Mouse (Mus musculus) layer of hippocampus, adult 18-20 months (tissue): ENCODE measurements at regions not wholly inside any gene's neighbourhood (a gene's known extent, or its start where the extent isn't known, plus 50 kb on each side); places are given as distances from the start of the nearest gene placed in this dataset.

Experiments used
- DNase-seq, 2 experiments: peaks; one replicate each; pipeline ENCODE4 v3.0.0; 2022; ENCODE audit warnings: low spot score in 2 of 2

DNA sequence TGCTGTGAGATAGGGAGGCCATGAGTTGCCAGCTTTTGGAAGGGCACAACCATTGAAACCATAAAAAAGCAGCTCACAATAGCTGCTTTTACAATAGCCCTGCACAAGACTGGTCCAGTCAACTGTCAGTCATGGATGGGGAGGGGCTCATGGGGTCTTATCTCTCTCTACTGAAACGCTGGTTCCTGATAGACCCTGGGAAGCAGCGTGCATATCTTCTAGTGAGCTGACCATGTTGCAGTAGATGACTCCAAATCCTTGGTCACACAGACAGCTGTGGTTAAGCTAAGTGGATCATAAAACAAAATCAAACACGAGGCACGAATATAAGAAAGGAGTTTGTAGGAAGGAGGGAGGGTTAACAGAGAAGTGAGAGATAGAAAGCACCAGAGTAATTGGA lies 105.0 kb downstream of the Aldh8a1 start:
- DNase-seq: no peak

GRCm38 (mm10) chr10:21482659-21483058 lies 105.6 kb downstream of the Aldh8a1 start:
- DNase-seq: no peak

DNA sequence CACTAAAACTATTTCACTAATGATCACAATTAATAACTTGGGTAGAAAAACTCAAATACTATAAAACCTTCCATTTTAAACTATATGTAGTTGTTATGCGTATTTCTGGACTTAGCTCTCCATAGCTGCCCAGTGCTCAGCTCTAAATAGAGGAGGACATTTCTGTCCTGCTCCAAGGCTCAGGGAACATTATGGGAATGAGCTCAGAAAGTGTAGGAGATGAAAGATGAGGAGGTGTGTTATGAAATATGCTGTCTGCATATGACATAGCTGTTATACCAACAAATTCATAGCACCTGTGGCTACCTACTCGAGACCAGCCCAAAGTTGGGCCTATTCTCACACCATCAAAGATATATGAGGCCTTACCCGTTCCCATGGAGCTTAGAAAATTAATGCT lies 106.3 kb downstream of the Aldh8a1 start:
- no peak for DNase-seq

- no peak for DNase-seq
Measured at GRCm38 (mm10) chr10:21488374-21488930, 104.5 kb upstream of the 1700020N01Rik start.

DNA sequence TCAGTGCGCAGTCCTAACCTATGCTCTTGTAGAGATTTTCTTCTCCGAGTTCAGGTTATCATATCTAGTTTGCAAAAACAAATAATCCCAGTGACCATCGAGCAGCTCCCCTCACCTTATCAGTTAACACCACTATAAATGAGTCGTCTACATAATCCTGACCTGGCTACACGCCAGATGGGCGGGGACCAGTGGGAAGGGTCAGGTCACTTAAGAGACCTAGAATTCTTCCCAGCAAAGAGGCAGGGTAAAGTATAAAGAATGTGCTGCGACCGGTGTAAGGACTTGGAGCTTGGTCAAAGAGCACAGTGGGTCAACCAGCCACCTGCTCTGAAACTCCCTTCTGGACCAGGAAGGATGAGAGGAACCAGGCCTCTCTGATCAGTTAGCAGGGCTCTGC lies 102.0 kb upstream of the 1700020N01Rik start:
- no peak for DNase-seq

DNA sequence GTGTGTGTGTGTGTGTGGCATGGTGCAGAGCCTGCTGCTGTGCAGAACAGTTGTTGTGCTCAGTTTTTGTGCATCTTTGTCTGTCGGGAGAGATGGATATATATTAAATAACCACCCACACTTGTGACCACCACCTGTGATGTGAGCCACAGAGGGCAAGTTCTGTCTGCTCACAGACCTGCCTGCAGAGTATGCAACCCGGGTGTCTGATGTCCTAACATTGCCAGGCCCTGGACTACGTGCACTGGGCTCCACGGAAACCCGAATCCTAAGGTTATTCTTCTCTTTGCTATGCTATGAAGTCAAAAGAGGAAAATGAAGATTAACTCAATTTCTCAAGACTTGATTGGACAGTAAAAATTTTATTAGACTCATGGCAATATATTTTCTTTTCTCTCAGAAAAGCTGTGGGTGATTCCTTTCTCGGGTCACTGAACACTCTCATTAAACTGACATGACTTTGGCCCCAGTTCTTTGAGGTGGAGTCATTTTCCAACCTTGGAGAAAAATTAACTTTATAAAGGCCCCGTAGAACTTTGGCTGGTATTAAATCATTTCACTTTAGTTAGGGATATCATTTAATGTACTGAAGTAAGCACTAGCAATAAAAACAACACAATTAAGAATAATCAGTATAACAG lies 100.6 kb upstream of the 1700020N01Rik start:
- DNase-seq: no peak

GRCm38 (mm10) chr10:21494536-21494935 lies 98.4 kb upstream of the 1700020N01Rik start:
- DNase-seq: no peak

DNA sequence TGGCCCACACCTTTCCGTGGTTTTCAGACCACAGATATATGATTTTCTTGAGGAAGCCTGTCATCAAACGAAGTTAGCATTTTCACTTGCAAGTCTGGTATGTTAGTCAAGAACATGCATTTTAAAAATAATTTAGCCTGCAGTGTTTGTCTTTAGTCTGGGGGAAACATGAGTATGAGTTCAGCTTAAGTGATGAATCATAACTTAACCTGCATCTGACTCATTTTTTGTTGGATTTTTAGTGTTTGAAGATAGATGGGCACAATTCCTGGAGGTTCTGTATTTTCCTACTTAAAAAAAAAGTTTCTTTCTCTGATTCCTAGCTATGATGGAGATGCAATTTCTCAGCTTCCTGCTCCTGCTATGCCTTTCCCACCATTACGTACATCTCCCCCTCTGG lies 95.8 kb upstream of the 1700020N01Rik start:
- DNase-seq: no peak

DNA sequence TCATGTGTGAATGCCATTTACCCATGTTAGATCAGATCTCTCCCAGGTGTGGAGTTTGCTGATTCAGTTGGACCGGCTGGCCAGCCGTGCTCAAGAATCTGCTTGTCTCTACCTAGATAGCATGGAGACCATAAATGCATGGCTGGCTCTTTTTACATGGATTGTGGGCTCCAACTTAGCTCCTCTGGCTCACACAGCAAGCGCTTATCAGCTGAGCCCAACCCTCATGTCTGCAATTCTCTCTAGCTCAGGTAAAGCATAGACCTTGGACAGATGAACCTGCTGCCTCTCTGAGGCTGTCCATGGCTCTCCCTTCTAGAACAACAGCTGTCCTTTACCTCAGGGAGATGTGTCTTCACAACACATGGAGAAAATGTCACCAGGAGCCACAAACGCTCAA lies 94.8 kb upstream of the 1700020N01Rik start:
- DNase-seq: no peak

DNA sequence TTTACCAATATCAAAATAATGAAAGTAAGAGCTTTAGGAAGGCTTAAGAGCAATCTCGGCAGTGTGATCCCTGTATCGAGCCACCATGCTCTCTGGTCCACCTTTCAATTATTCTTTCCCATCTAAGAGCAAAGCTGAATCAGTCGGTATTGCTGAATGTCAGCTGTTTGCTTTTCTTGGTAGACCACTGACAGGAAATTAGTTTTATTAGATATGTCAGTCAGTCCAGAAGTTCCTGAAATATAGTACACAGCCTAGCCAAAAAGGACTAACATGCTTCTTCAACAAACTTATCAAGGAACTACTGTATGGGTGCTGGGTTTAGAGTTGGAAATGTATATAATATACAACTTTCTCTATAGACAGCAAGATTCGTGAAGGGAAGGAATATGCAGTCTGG lies 91.3 kb upstream of the 1700020N01Rik start:
- DNase-seq: no peak

DNA sequence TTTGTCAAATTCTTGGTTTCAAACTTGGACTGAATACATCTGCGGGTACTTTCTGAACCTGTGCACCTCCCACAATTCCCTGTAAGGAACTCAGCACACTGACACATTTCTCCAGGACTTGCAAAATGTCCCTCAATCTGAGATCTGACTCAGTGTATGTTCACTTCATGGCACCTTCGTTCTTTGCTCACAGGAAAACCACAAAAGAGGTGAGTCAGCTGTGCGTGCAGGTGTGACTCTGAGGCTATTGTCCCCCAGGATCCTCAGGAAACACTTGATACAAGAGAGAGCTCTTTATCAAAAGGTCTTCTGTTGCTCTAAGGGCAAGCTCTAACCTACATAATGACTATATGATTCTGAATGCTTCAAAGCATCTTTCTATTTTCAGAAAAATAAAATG lies 88.5 kb upstream of the 1700020N01Rik start:
- no peak for DNase-seq

DNA sequence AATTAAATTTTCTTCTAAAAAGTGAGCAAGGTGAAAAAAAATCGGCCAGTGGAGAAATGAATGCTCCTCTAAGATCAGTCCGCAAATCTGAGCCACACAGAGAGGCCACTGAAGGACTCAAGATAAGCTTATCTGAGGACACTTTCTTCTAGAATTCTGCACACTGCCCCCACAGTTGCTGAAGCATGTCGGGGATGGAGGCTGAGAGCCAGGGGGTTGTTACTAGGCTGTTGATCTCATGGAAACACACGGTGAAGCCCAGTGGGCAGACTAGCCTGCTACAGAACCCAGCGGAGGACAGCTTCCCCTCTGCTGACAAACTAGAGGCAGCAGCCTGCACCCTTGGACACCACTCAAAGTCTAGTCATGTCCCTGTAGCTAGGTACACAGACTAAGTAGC lies 81.6 kb upstream of the 1700020N01Rik start:
- no peak for DNase-seq

DNA sequence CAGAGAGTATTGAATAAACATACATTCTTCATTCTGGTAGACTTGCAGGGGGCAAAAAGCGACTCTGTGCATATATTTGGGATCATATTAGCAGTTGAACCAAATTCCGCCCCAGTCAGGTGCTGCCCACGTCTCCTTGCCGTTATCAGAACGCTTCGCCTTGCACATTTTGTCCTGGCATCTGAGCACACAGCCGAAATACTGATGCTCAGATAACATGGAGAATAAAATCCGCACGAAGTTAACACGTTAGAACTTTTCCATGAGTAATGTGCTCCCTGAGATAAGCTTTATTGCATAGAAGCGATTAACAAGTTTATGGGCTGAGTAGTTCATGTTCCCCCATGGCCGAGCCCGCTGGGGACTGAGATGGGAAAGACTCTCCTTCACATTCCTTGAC lies 80.5 kb upstream of the 1700020N01Rik start:
- no peak for DNase-seq

GRCm38 (mm10) chr10:21517721-21518120 lies 75.2 kb upstream of the 1700020N01Rik start:
- no peak for DNase-seq

GRCm38 (mm10) chr10:21520854-21521253 lies 72.1 kb upstream of the 1700020N01Rik start:
- no peak for DNase-seq

GRCm38 (mm10) chr10:21525555-21525954 lies 67.4 kb upstream of the 1700020N01Rik start:
- DNase-seq: no peak

DNA sequence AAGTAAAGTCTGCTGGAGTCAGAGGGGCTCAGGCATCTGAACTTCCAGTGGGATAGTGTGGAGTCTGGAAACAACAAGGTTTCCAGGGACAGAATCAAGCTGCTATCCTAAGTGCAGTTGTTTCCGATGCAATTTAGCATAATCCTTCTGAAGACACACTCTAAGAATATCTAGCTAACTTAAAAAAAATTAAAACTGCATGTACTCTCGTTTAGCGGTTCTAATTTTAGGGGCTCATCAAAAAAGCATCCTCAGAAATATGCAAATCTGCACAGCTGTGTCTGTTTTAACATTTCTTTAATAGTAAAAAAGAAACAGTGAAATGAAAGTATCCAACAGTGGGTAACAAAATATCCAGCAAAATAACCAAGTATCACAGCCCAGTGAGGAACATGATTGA lies 64.5 kb upstream of the 1700020N01Rik start:
- no peak for DNase-seq

DNA sequence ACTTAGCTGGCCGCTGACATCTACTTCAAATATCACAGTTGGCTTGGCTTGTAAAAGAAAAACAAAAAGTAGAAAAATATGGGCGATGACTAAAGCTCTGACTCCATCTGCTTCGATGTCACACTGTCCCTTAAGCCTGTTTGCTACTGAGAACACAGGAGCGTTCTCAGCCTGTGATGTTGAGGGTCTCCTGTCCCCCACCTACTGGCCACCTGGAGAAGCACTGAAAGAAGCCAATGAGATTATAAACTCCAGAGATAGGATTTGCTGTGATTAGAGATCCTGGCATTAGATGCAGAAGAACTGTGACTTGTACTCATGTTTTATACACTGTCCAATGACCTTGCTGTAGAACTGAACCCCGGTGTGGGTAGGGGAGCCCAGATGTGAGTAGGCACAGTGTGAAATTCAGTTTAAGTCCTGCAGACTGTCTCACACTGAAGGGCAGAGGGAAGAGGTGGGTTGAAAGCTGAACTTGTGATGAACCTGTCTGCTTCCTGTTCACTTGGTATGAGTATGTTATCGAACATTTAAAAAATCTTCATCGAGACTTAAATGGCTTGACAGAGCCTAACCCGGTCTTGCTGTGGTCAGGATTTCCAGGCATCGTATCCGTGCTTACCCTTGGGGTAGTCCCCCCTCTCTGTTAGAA lies 63.7 kb upstream of the 1700020N01Rik start:
- peak in 1 of 2 experiments; percentile 20 for DNase-seq

DNA sequence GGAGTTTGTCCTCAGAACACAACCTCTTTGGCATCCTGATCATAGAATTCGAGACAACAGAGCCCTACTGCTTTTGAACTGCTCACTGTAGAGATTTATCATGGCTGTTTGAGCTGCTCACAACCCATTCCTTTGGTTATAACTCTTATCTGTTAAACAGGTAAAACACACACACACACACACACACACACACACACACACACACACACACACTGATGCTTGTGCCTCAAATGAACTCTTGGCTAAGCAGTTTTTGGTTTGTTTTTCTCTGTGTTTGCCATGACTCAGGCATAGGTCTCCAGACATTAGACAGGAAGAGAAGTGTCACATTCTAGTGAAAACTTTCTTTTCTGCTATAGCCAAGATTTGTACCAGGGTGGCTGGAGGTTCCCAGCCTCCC lies 60.8 kb upstream of the 1700020N01Rik start:
- DNase-seq: no peak

- DNase-seq: no peak
Measured at GRCm38 (mm10) chr10:21535631-21536030, 57.3 kb upstream of the 1700020N01Rik start.

DNA sequence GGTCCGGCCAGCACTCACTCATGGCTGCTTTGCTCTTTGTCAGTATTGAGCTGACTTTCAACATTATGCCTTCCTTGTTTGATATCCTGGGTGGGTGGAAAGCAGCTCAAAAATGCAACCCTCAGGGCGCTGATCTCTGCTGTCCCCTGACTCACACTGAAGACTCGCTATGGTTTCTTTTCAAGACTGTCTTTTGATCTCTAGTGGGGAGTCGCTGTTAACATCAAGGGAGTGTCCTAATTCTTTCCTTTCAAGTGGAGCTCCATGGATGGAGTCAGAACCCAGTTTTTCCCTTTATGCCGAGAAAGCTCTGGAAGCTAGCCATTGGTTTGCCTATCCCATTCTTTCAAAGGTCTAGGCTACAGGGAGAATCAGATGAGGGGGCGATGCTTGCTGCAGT lies 54.5 kb upstream of the 1700020N01Rik start:
- no peak for DNase-seq
